Mouse (Mus musculus): ENCODE data around the gene Clptm1. TPM values are rescaled to one million over a fixed set of nuclear protein-coding genes. Genes with fewer than 3 reads are reported as not detected.

The Clptm1 gene
- 108 and 122 TPM in 2 replicates for polyA plus RNA-seq (2012)

GRCm38 (mm10) chr7:19664955-19665841 is at the start of gene Clptm1:
Clptm1 (minus strand) TSS chr7:19665033.

GRCm38 (mm10) chr7:19698907-19699826 is 34.3 kb upstream of the Clptm1 start, which contains the start of gene Apoe:
Apoe (minus strand) TSS chr7:19699188.

GRCm38 (mm10) chr7:19691873-19692865 is 27.3 kb upstream of the Clptm1 start, which contains the start of gene Apoc1:
Apoc1 (minus strand) TSS chr7:19692660.

GRCm38 (mm10) chr7:19681202-19681694 is 16.4 kb upstream of the Clptm1 start, which contains the start of the genes Gm44805 and Apoc4:
Gm44805 (minus strand) TSS chr7:19681423.
Apoc4 (minus strand) TSS chr7:19681479.

GRCm38 (mm10) chr7:19677872-19678271 is 13.0 kb upstream of the Clptm1 start, which contains the start of gene Apoc2:
Apoc2 (minus strand) TSS chr7:19677941.

GRCm38 (mm10) chr7:19629361-19629734 is 35.5 kb downstream of the Clptm1 start, which contains the start of gene Relb:
Relb (minus strand) TSS chr7:19629438.

GRCm38 (mm10) chr7:19603849-19604605 is 60.8 kb downstream of the Clptm1 start, which contains the start of gene Clasrp:
Clasrp (minus strand) TSS chr7:19604486.

Other genes starting within 250 kb of the Clptm1 start
- 76.5 and 81.2 TPM in 2 replicates for gene Mark4, start 206.2 kb downstream of the Clptm1 start, polyA plus RNA-seq (2012)
- gene Exoc3l2, start 201.7 kb downstream of the Clptm1 start, polyA plus RNA-seq (2012) = 8.3 and 12.5 TPM in 2 replicates
- 5.2 and 5.9 TPM in 2 replicates for gene Bloc1s3, start 156.7 kb downstream of the Clptm1 start, polyA plus RNA-seq (2012)
- gene Trappc6a, start 156.6 kb downstream of the Clptm1 start, polyA plus RNA-seq (2012) = 181 and 197 TPM in 2 replicates
- 0.23 and 0.40 TPM in 2 replicates for gene Nkpd1, start 147.2 kb downstream of the Clptm1 start, polyA plus RNA-seq (2012)
- 109 and 133 TPM in 2 replicates for gene Ppp1r37, start 102.0 kb downstream of the Clptm1 start, polyA plus RNA-seq (2012)
- gene Zfp296, start 87.7 kb downstream of the Clptm1 start, polyA plus RNA-seq (2012) = 28.5 and 30.1 TPM in 2 replicates
- 60.2 and 61.0 TPM in 2 replicates for gene Gemin7, start 87.4 kb downstream of the Clptm1 start, polyA plus RNA-seq (2012)
- 150 and 199 TPM in 2 replicates for gene Clasrp, start 60.5 kb downstream of the Clptm1 start, polyA plus RNA-seq (2012)
- 15.2 and 16.3 TPM in 2 replicates for gene Relb, start 35.6 kb downstream of the Clptm1 start, polyA plus RNA-seq (2012)
- 1.3 and 1.8 TPM in 2 replicates for gene Apoc2, start 12.9 kb upstream of the Clptm1 start, polyA plus RNA-seq (2012)
- not detected in 2 replicates for gene Gm44805, start 16.4 kb upstream of the Clptm1 start, polyA plus RNA-seq (2012)
- not detected in 2 replicates for gene Apoc4, start 16.4 kb upstream of the Clptm1 start, polyA plus RNA-seq (2012)
- gene Apoc1, start 27.6 kb upstream of the Clptm1 start, polyA plus RNA-seq (2012) = 3.4 and 3.7 TPM in 2 replicates
- gene Apoe, start 34.2 kb upstream of the Clptm1 start, polyA plus RNA-seq (2012) = 667 and 1,153 TPM in 2 replicates
- 221 and 229 TPM in 2 replicates for gene Tomm40, start 50.4 kb upstream of the Clptm1 start, polyA plus RNA-seq (2012)
- gene Nectin2, start 85.5 kb upstream of the Clptm1 start, polyA plus RNA-seq (2012) = 3.4 and 5.9 TPM in 2 replicates
- 0.26 and 0.36 TPM in 2 replicates for gene Bcam, start 106.0 kb upstream of the Clptm1 start, polyA plus RNA-seq (2012)
- not detected in 2 replicates for gene Cblc, start 131.8 kb upstream of the Clptm1 start, polyA plus RNA-seq (2012)
- gene Bcl3, start 157.7 kb upstream of the Clptm1 start, polyA plus RNA-seq (2012) = 61.6 and 97.1 TPM in 2 replicates
- gene Gm19345, start 187.0 kb upstream of the Clptm1 start, polyA plus RNA-seq (2012) = not detected in 2 replicates
- gene Ceacam16, start 196.3 kb upstream of the Clptm1 start, polyA plus RNA-seq (2012) = 0.83 and 1.3 TPM in 2 replicates
- gene Ceacam19, start 222.9 kb upstream of the Clptm1 start, polyA plus RNA-seq (2012) = not detected in 2 replicates

Data from megakaryocyte-erythroid progenitor cell, adult 5 weeks (primary cell).